Comparison of ENCODE assay signal across 10 mouse cellular contexts in genomic region chr11:22857106-22857704, GRCm38 (mm10). TPM values are rescaled to one million over a fixed set of nuclear protein-coding genes. Genes with fewer than 3 reads are reported as not detected.
DNase-seq lines count a peak whose midpoint lies in the region; ATAC-seq and TF ChIP-seq lines count a peak whose summit lies in the region.
"Had no signal": no experiment of that assay in that cellular context is flagged by ENCODE, and none has a peak within 500 bp of the region (broad histone marks: within the 10 kb centered on the region; RNA-seq: fewer than 3 reads in every experiment).

No protein-coding gene starts in this region.

- TF ChIP-seq RAD21 in MEL (IDR thresholded peaks at IDR 0.05; ENCODE audit: low read depth, low read length): no peak

- H3K4me2 ChIP-seq in heart, embryonic 13.5 days: peak overlapping the region; percentile 100
- peak overlapping the region; percentile 99 for H3K4me2 ChIP-seq in limb, embryonic 13.5 days (replicated peaks)
- peak overlapping the region; percentile 93 for H3K4me2 ChIP-seq in liver, embryonic 14.5 days (ENCODE audit: low read depth)

- no peak for TF ChIP-seq POLR2A in MEL (IDR thresholded peaks at IDR 0.05; ENCODE audit: control insufficient read depth in 1 of 2, insufficient read depth in 1 of 2, low read depth in 1 of 2, low read length in 2 of 2, poor library complexity in 1 of 2)

- no peak overlapping the region for H3K27ac ChIP-seq in heart, embryonic 13.5 days (replicated peaks)
- H3K27ac ChIP-seq in limb, embryonic 13.5 days: no peak overlapping the region
- H3K27ac ChIP-seq in limb, embryonic 10.5 days: no peak overlapping the region
- peak overlapping the region; percentile 59 for H3K27ac ChIP-seq in MEL (ENCODE audit: control insufficient read depth, low read depth, low read length)
- no peak overlapping the region for H3K27ac ChIP-seq in liver, embryonic 14.5 days

- WGBS in heart, embryonic 13.5 days: 80% methylated on average over 5 of the region's 5 CpGs
- WGBS in limb, embryonic 13.5 days: 74% methylated on average over 5 of the region's 5 CpGs
- WGBS in limb, embryonic 10.5 days: 80% methylated on average over 5 of the region's 5 CpGs
- 49% methylated on average over 5 of the region's 5 CpGs for WGBS in liver, embryonic 14.5 days (ENCODE audit: insufficient replicate concordance)

- H3K79me2 ChIP-seq in MEL (ENCODE audit: control insufficient read depth, insufficient read depth, low read length, poor library complexity): peaks cover 67% of the 10 kb centered on the region

- DNase-seq in heart, adult 8-10 months (ENCODE audit: low spot score): no peak
- DNase-seq in limb, embryonic 10.5 days (ENCODE audit: low spot score): no peak
- DNase-seq in MEL (ENCODE audit: low read depth, low spot score): peak; percentile 57
- DNase-seq in liver, embryonic 14.5 days (ENCODE audit: low read depth in 3 of 3, low spot score in 3 of 3): no peak
- DNase-seq in gastrocnemius, postnatal 4 days (ENCODE audit: low spot score in 2 of 2): no peak
- DNase-seq in ovary, postnatal 14 days (ENCODE audit: low spot score): no peak
- DNase-seq: cerebellum, adult 18-20 months; gastrocnemius, postnatal 36 days had no signal

- no peak for ATAC-seq in heart, embryonic 13.5 days (ENCODE audit: extremely low read depth, insufficient number of reproducible peaks, low FRiP score, low TSS enrichment)
- no peak for ATAC-seq in limb, embryonic 13.5 days (ENCODE audit: low FRiP score, low read depth)
- ATAC-seq in liver, embryonic 14.5 days (ENCODE audit: insufficient read depth): no peak

- no peaks in the 10 kb centered on the region for H3K36me3 ChIP-seq in heart, embryonic 13.5 days
- no peaks in the 10 kb centered on the region for H3K36me3 ChIP-seq in limb, embryonic 13.5 days
- no peaks in the 10 kb centered on the region for H3K36me3 ChIP-seq in limb, embryonic 10.5 days
- peaks cover 2 to 37% of the 10 kb centered on the region in 2 experiments; a peak in 3 of 4 replicates for H3K36me3 ChIP-seq in MEL (ENCODE audit: control insufficient read depth in 1 of 2, insufficient read depth in 2 of 2, low read length in 2 of 2)
- H3K36me3 ChIP-seq in liver, embryonic 14.5 days (replicated peaks; ENCODE audit: control insufficient read depth, insufficient read depth, low read depth): no peaks in the 10 kb centered on the region

- H3K4me1 ChIP-seq in heart, embryonic 13.5 days: peaks cover 33% of the 10 kb centered on the region
- peaks cover 22% of the 10 kb centered on the region for H3K4me1 ChIP-seq in limb, embryonic 13.5 days
- peaks cover 33% of the 10 kb centered on the region for H3K4me1 ChIP-seq in limb, embryonic 10.5 days
- peaks cover 28 to 32% of the 10 kb centered on the region in 2 experiments for H3K4me1 ChIP-seq in MEL (ENCODE audit: control insufficient read depth in 1 of 2, insufficient read depth in 2 of 2, low read length in 2 of 2)
- peaks cover 15 to 33% of the 10 kb centered on the region in 2 experiments for H3K4me1 ChIP-seq in liver, embryonic 14.5 days (replicated peaks; ENCODE audit: control insufficient read depth in 2 of 2, insufficient read depth in 2 of 2, low read length in 1 of 2)

- H3K9me3 ChIP-seq in heart, embryonic 13.5 days: no peaks in the 10 kb centered on the region
- no peaks in the 10 kb centered on the region for H3K9me3 ChIP-seq in limb, embryonic 13.5 days
- H3K9me3 ChIP-seq in limb, embryonic 10.5 days (replicated peaks): no peaks in the 10 kb centered on the region
- H3K9me3 ChIP-seq in MEL (replicated peaks; ENCODE audit: insufficient read depth, low read length): no peaks in the 10 kb centered on the region
- no peaks in the 10 kb centered on the region for H3K9me3 ChIP-seq in liver, embryonic 14.5 days (ENCODE audit: control insufficient read depth, low read length)

- H3K4me3 ChIP-seq in heart, embryonic 13.5 days: peak overlapping the region; percentile 85; the same call in 1 of the 2 replicates
- 0 out of 2 replicates have a peak overlapping the region, but pooled peaks have one; percentile 72 for H3K4me3 ChIP-seq in limb, embryonic 13.5 days
- no peak overlapping the region for H3K4me3 ChIP-seq in limb, embryonic 10.5 days
- H3K4me3 ChIP-seq in MEL (ENCODE audit: control insufficient read depth in 1 of 2, insufficient read depth in 1 of 2, low read depth in 2 of 2, low read length in 2 of 2): peak overlapping the region; percentile 70 to 98
- peak overlapping the region in 1 of 2 experiments; percentile 79; a peak in 2 of 4 replicates for H3K4me3 ChIP-seq in liver, embryonic 14.5 days (ENCODE audit: insufficient read depth in 1 of 2, low read depth in 2 of 2, low read length in 2 of 2)

- no peak overlapping the region for H3K9ac ChIP-seq in heart, embryonic 13.5 days
- H3K9ac ChIP-seq in limb, embryonic 13.5 days: no peak overlapping the region
- H3K9ac ChIP-seq in MEL (ENCODE audit: control insufficient read depth, low read depth, low read length, poor library complexity, severe bottlenecking): peak overlapping the region; percentile 85
- H3K9ac ChIP-seq in liver, embryonic 14.5 days (replicated peaks): no peak overlapping the region

- no peak for TF ChIP-seq EP300 in MEL (IDR thresholded peaks at IDR 0.05; ENCODE audit: low read depth in 1 of 2, low read length in 2 of 2)
- TF ChIP-seq EP300 in liver, embryonic 14.5 days (IDR thresholded peaks at IDR 0.05; ENCODE audit: low read depth): no peak

- no peak for TF ChIP-seq CTCF in MEL (IDR thresholded peaks at IDR 0.05 in 2 of 3, conservative IDR thresholded peaks at IDR 0.05 in 1 of 3; ENCODE audit: control insufficient read depth in 1 of 3, insufficient read depth in 1 of 3, low read depth in 2 of 3, low read length in 3 of 3, poor library complexity in 1 of 3, severe bottlenecking in 1 of 3)
- no peak for TF ChIP-seq CTCF in liver, embryonic 14.5 days (IDR thresholded peaks at IDR 0.05; ENCODE audit: low read depth)

- peaks cover 20% of the 10 kb centered on the region for H3K27me3 ChIP-seq in heart, embryonic 13.5 days (replicated peaks)
- peaks cover 60% of the 10 kb centered on the region for H3K27me3 ChIP-seq in limb, embryonic 13.5 days
- H3K27me3 ChIP-seq in limb, embryonic 10.5 days (ENCODE audit: low read depth, poor library complexity, severe bottlenecking): peaks cover 54% of the 10 kb centered on the region
- H3K27me3 ChIP-seq in MEL (ENCODE audit: control insufficient read depth in 1 of 2, insufficient read depth in 2 of 2, low read length in 2 of 2): no peaks in the 10 kb centered on the region
- H3K27me3 ChIP-seq in liver, embryonic 14.5 days (ENCODE audit: control insufficient read depth, insufficient read depth, low read length): no peaks in the 10 kb centered on the region

TF ChIP-seq in MEL, 35 proteins besides CTCF, POLR2A, EP300 and RAD21:
- TF ChIP-seq GATA1 (IDR thresholded peaks at IDR 0.05; ENCODE audit: low read depth, low read length): no peak
- TF ChIP-seq SIN3A (IDR thresholded peaks at IDR 0.05; ENCODE audit: low read length): 0 out of 2 replicates have a peak, but pooled peaks have one; percentile 9
- TF ChIP-seq ZNF384 (IDR thresholded peaks at IDR 0.05; ENCODE audit: low read depth, low read length): peak; percentile 73; the same call in 1 of the 2 replicates
- TF ChIP-seq CHD1 (IDR thresholded peaks at IDR 0.05; ENCODE audit: low read depth, low read length): 0 out of 2 replicates have a peak, but pooled peaks have one; percentile 31
- TF ChIP-seq HCFC1 (IDR thresholded peaks at IDR 0.05; ENCODE audit: low read depth, low read length): 0 out of 2 replicates have a peak, but pooled peaks have one; percentile 4
TF ChIP-seq in MEL: peak in this region for 4.

RNA-seq across cellular contexts. Expression of gene B3gnt2, which starts 3.6 kb away (rescaled TPM):
- polyA plus RNA-seq in heart, embryonic 13.5 days (2015; fragmentation: Nextera tagmentation; extraction: Ambion mirVana): 3.3 and 4.5 TPM in 2 replicates
- 1 to 10 TPM; 3.0 to 9.4 (median 6.9) TPM for total RNA-seq in heart, adult 8-10 months (2022)
- polyA plus RNA-seq in limb, embryonic 13.5 days (2015; fragmentation: Nextera tagmentation; extraction: Ambion mirVana): 5.5 TPM in 2 replicates
- polyA plus RNA-seq in limb, embryonic 10.5 days (2016; fragmentation: Nextera tagmentation; extraction: Ambion mirVana): 1.9 and 3.4 TPM in 2 replicates
- total RNA-seq in MEL (2012; rRNA removed): 36.7 and 36.8 TPM in 2 replicates
- polyA plus RNA-seq in MEL (2012; ENCODE audit: insufficient read depth in 1 of 2, insufficient read length in 2 of 2, low read depth in 1 of 2, low replicate concordance in 2 of 2, missing spikeins in 1 of 2): 10 to 100 TPM in 1 of 2 experiments, not detected in 1; 66.4 TPM
- polyA plus RNA-seq in liver, embryonic 14.5 days (2012; rRNA removed): 2.2 and 2.3 TPM in 2 replicates
- polyA plus RNA-seq in liver, embryonic 14.5 days (2014; fragmentation: Nextera tagmentation; extraction: Ambion mirVana): 3.6 and 4.1 TPM in 2 replicates
- 1 to 10 TPM; 6.3 to 8.8 TPM for total RNA-seq in gastrocnemius, postnatal 4 days (2021)
